Mouse (Mus musculus) MEL (cell line): ENCODE measurements around the gene Aurka. TPM values are rescaled to one million over a fixed set of nuclear protein-coding genes. Genes with fewer than 3 reads are reported as not detected.

Source experiments
- DNase-seq: peaks from one replicate; pipeline ENCODE4 v3.0.0; 2011; ENCODE audit warnings: low read depth, low spot score
- H3K27ac ChIP-seq: 2 replicates; pipeline ENCODE4 v1.5.1; 2012; ENCODE audit warnings: low read depth, mild to moderate bottlenecking, control low read depth, low read length, moderate library complexity; ENCODE audit not compliant: control insufficient read depth
- H3K27me3 ChIP-seq, 2 experiments: fragments of 150-350 bp in 1 of 2; sonication (generic) in 1 of 2; 2 replicates each; pipeline ENCODE4 v1.6.1; 2012; ENCODE audit warnings: low read length in 2 of 2, mild to moderate bottlenecking in 2 of 2, improper control_type of control experiment in 1 of 2, moderate library complexity in 1 of 2; ENCODE audit not compliant: insufficient read depth in 2 of 2, control insufficient read depth in 1 of 2
- H3K36me3 ChIP-seq, 2 experiments: 2 replicates each; pipeline ENCODE4 v1.6.1; 2012 to 2014; ENCODE audit warnings: low read length in 2 of 2, improper control_type of control experiment in 1 of 2, inconsistent platforms in 1 of 2, mild to moderate bottlenecking in 1 of 2; ENCODE audit not compliant: insufficient read depth in 2 of 2, control insufficient read depth in 1 of 2
- H3K4me1 ChIP-seq, 2 experiments: fragments of 150-350 bp in 1 of 2; sonication (generic) in 1 of 2; 2 replicates each; pipeline ENCODE4 v1.6.1; 2012; ENCODE audit warnings: low read length in 2 of 2, improper control_type of control experiment in 1 of 2, mild to moderate bottlenecking in 1 of 2; ENCODE audit not compliant: insufficient read depth in 2 of 2, control insufficient read depth in 1 of 2
- H3K4me3 ChIP-seq, 2 experiments: fragments of 150-350 bp in 1 of 2; sonication (generic) in 1 of 2; 2 replicates each; pipeline ENCODE4 v1.5.1; 2012; ENCODE audit warnings: low read depth in 2 of 2, low read length in 2 of 2, mild to moderate bottlenecking in 2 of 2, moderate library complexity in 2 of 2, control low read depth in 1 of 2, improper control_type of control experiment in 1 of 2; ENCODE audit not compliant: control insufficient read depth in 1 of 2, insufficient read depth in 1 of 2
- H3K79me2 ChIP-seq: 2 replicates; pipeline ENCODE4 v1.6.1; 2012; ENCODE audit warnings: mild to moderate bottlenecking, low read length, moderate library complexity; ENCODE audit not compliant: control insufficient read depth, poor library complexity, insufficient read depth
- H3K9ac ChIP-seq: 2 replicates; pipeline ENCODE4 v1.6.1; 2012; ENCODE audit warnings: low read depth, mild to moderate bottlenecking, control low read depth, low read length, moderate library complexity; ENCODE audit not compliant: control insufficient read depth, poor library complexity, severe bottlenecking
- H3K9me3 ChIP-seq: fragments of 150-350 bp; sonication (generic); replicated peaks from 2 replicates; pipeline ENCODE4 v1.6.1; 2012; ENCODE audit warnings: mild to moderate bottlenecking, low read length, improper control_type of control experiment, moderate library complexity; ENCODE audit not compliant: insufficient read depth
- BHLHE40 ChIP-seq: IDR thresholded peaks from 2 replicates; pipeline ENCODE4 v1.6.1; 2012; ENCODE audit warnings: low read depth, mild to moderate bottlenecking, inconsistent platforms, low read length, improper control_type of control experiment, borderline replicate concordance
- CHD2 ChIP-seq: IDR thresholded peaks from 2 replicates; pipeline ENCODE4 v1.6.1; 2011; ENCODE audit warnings: low read length, improper control_type of control experiment
- CTCF ChIP-seq, 3 experiments: IDR thresholded peaks in 2 of 3; conservative IDR thresholded peaks in 1 of 3; 2 replicates each; pipeline ENCODE4 v1.5.1; 2011 to 2012; ENCODE audit warnings: low read length in 3 of 3, low read depth in 2 of 3, mild to moderate bottlenecking in 2 of 3, improper control_type of control experiment in 1 of 3, inconsistent platforms in 1 of 3, mixed read lengths in 1 of 3, moderate library complexity in 1 of 3; ENCODE audit not compliant: control insufficient read depth in 1 of 3, insufficient read depth in 1 of 3, poor library complexity in 1 of 3, severe bottlenecking in 1 of 3
- EP300 ChIP-seq, 2 experiments: IDR thresholded peaks; 2 replicates each; pipeline ENCODE4 v1.6.1; 2011; ENCODE audit warnings: improper control_type of control experiment in 2 of 2, low read length in 2 of 2, low read depth in 1 of 2, mild to moderate bottlenecking in 1 of 2
- GABPA ChIP-seq: IDR thresholded peaks from 2 replicates; pipeline ENCODE4 v1.6.1; 2012; ENCODE audit warnings: low read depth, mild to moderate bottlenecking, inconsistent platforms, low read length, improper control_type of control experiment, moderate library complexity
- GATA1 ChIP-seq: IDR thresholded peaks from 2 replicates; pipeline ENCODE4 v1.6.1; 2011; ENCODE audit warnings: low read depth, low read length, improper control_type of control experiment
- HCFC1 ChIP-seq: IDR thresholded peaks from 2 replicates; pipeline ENCODE4 v1.6.1; 2012; ENCODE audit warnings: low read depth, mild to moderate bottlenecking, inconsistent platforms, low read length, improper control_type of control experiment, moderate library complexity
- MAFK ChIP-seq: IDR thresholded peaks from 2 replicates; pipeline ENCODE4 v1.6.1; 2011; ENCODE audit warnings: low read depth, mild to moderate bottlenecking, low read length, improper control_type of control experiment, borderline replicate concordance
- MAX ChIP-seq: IDR thresholded peaks from 2 replicates; pipeline ENCODE4 v1.6.1; 2011; ENCODE audit warnings: low read length, improper control_type of control experiment
- MAZ ChIP-seq: IDR thresholded peaks from 2 replicates; pipeline ENCODE4 v1.6.1; 2012; ENCODE audit warnings: low read depth, mild to moderate bottlenecking, inconsistent platforms, low read length, improper control_type of control experiment
- MXI1 ChIP-seq: IDR thresholded peaks from 2 replicates; pipeline ENCODE4 v1.6.1; 2011; ENCODE audit warnings: mild to moderate bottlenecking, low read depth, low read length, improper control_type of control experiment
- MYC ChIP-seq: IDR thresholded peaks from 2 replicates; pipeline ENCODE4 v1.6.1; 2011; ENCODE audit warnings: low read depth, mild to moderate bottlenecking, low read length, improper control_type of control experiment, moderate library complexity
- POLR2A ChIP-seq, 2 experiments: IDR thresholded peaks; 2 replicates each; pipeline ENCODE4 v1.6.1; 2011 to 2012; ENCODE audit warnings: low read length in 2 of 2, mild to moderate bottlenecking in 2 of 2, control low read depth in 1 of 2, improper control_type of control experiment in 1 of 2, low read depth in 1 of 2, moderate library complexity in 1 of 2; ENCODE audit not compliant: control insufficient read depth in 1 of 2, insufficient read depth in 1 of 2, poor library complexity in 1 of 2
- POLR2AphosphoS5 ChIP-seq: IDR thresholded peaks from 2 replicates; pipeline ENCODE4 v1.6.1; 2012; ENCODE audit warnings: low read depth, borderline replicate concordance, mild to moderate bottlenecking, inconsistent platforms, low read length, moderate library complexity, mixed read lengths
- RAD21 ChIP-seq: IDR thresholded peaks from 2 replicates; pipeline ENCODE4 v1.6.1; 2011; ENCODE audit warnings: mild to moderate bottlenecking, low read depth, low read length, improper control_type of control experiment
- RCOR1 ChIP-seq: IDR thresholded peaks from 2 replicates; pipeline ENCODE4 v1.6.1; 2012; ENCODE audit warnings: low read depth, mild to moderate bottlenecking, inconsistent platforms, low read length, improper control_type of control experiment
- SIN3A ChIP-seq: IDR thresholded peaks from 2 replicates; pipeline ENCODE4 v1.6.1; 2012; ENCODE audit warnings: low read length, improper control_type of control experiment, inconsistent platforms
- SMC3 ChIP-seq: IDR thresholded peaks from 2 replicates; pipeline ENCODE4 v1.6.1; 2011; ENCODE audit warnings: low read depth, low read length, improper control_type of control experiment
- TAL1 ChIP-seq: IDR thresholded peaks from 2 replicates; pipeline ENCODE4 v1.6.1; 2012; ENCODE audit warnings: mild to moderate bottlenecking, inconsistent platforms, low read length, moderate library complexity, mixed read lengths
- TCF12 ChIP-seq: IDR thresholded peaks from 2 replicates; pipeline ENCODE4 v1.6.1; 2014; ENCODE audit warnings: low read depth, mild to moderate bottlenecking, inconsistent platforms, low read length, improper control_type of control experiment, moderate library complexity
- USF2 ChIP-seq, 2 experiments: IDR thresholded peaks; 2 replicates each; pipeline ENCODE4 v1.6.1; 2011 to 2012; ENCODE audit warnings: improper control_type of control experiment in 2 of 2, low read length in 2 of 2, borderline replicate concordance in 1 of 2, inconsistent platforms in 1 of 2, low read depth in 1 of 2, mild to moderate bottlenecking in 1 of 2; ENCODE audit not compliant: insufficient read depth in 1 of 2
- polyA plus RNA-seq, 2 experiments: library from polyadenylated mRNA; stranded (reverse) in 1 of 2; unstranded in 1 of 2; fragments of >175 nt in 1 of 2; fragments of >200 nt in 1 of 2; gene quantifications; 2 replicates each; pipeline versions ENCODE4 v1.2.1 to v1.2.4; 2012; ENCODE audit warnings: low replicate concordance in 2 of 2, low read depth in 1 of 2; ENCODE audit not compliant: insufficient read length in 2 of 2, insufficient read depth in 1 of 2, missing spikeins in 1 of 2
- total RNA-seq: library from RNA; depleted of rRNA; stranded (reverse); fragments of 300-350 nt; gene quantifications from 2 replicates; pipeline ENCODE4 v1.2.3, GENCODE M21; 2012

The Aurka gene
- total and polyA plus RNA-seq, 3 experiments = 110 to 236 (median 150) TPM

GRCm38 (mm10) chr2:172384715-172385114 lies 14.4 kb upstream of the Aurka start:
- DNase-seq = no peak
- Histone ChIP-seq H3K4me3 (no peak overlapping the region), H3K4me1 (no peaks in the 10 kb centered on the region), H3K79me2 (no peaks in the 10 kb centered on the region), H3K9me3 (no peaks in the 10 kb centered on the region), H3K9ac (no peak overlapping the region), H3K27me3 (no peaks in the 10 kb centered on the region), H3K27ac (no peak overlapping the region), H3K36me3 (no peaks in the 10 kb centered on the region)
- TF ChIP-seq HCFC1 (no peak), POLR2AphosphoS5 (no peak), BHLHE40 (no peak), EP300 (IDR thresholded peaks at IDR 0.05; ENCODE audit: low read depth in 1 of 2, low read length in 2 of 2) (no peak), CHD2 (no peak)

DNA sequence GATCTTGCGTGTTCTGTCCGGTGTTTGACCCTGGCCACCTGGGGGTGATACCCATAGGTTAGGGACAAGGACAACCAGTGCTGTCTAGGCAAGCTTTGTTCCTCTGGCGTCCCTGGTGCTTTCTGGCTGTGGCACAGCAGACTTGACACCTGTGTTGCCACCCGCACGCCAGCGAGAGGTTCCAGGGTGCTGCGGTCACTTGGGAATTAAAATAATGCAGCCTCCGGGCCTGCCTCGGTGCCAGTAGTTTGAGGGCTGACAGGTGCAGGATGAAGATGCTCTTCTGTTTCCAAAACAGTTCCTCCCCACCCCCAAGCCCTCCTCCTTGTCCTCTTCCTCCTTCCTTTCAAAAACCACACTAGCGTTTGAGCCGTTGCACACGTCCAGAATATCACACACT lies 11.6 kb upstream of the Aurka start:
- no peak overlapping the region for H3K9ac ChIP-seq
- H3K79me2 ChIP-seq = no peaks in the 10 kb centered on the region; the same call in 1 of the 2 replicates
- no peaks in the 10 kb centered on the region for H3K9me3 ChIP-seq
- no peak for DNase-seq
- no peak overlapping the region for H3K27ac ChIP-seq
- no peaks in the 10 kb centered on the region for H3K4me1 ChIP-seq
- H3K27me3 ChIP-seq = no peaks in the 10 kb centered on the region
- H3K36me3 ChIP-seq = peaks cover 0 to 9% of the 10 kb centered on the region in 2 experiments; a peak in 2 of 4 replicates
- H3K4me3 ChIP-seq = no peak overlapping the region
- TF ChIP-seq TAL1 (no peak), MAFK (no peak), POLR2A (IDR thresholded peaks at IDR 0.05; ENCODE audit: control insufficient read depth in 1 of 2, insufficient read depth in 1 of 2, low read depth in 1 of 2, low read length in 2 of 2, poor library complexity in 1 of 2) (0 out of 4 replicates have a peak, but pooled peaks of 1 of the 2 experiments have one; percentile 6), MYC (no peak)
- TF ChIP-seq, all 39 proteins: peak for 1

DNA sequence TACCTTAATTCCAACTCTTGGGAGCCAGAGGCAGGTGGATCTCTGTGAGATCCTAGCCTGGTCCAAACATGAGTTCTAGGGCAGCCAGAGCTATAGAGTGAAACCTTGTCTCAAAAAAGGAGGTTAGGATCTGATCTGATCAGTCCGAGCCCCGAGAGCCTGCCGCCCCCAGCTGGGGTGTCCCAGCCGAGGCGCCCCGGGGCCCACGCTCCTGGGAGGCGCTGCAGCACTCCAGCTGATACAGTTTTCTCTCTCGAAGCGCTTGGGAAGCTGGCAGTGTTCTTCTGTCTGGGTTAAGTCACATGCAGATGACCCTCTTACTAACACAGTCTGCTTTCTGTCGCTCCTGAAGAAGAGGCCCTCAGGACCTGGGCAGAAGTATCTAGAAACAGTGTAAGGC lies 11.0 kb upstream of the Aurka start:
- no peak overlapping the region for H3K4me3 ChIP-seq
- H3K27me3 ChIP-seq = no peaks in the 10 kb centered on the region
- H3K9me3 ChIP-seq = no peaks in the 10 kb centered on the region
- no peak overlapping the region for H3K9ac ChIP-seq
- no peaks in the 10 kb centered on the region; the same call in 1 of the 2 replicates for H3K79me2 ChIP-seq
- H3K36me3 ChIP-seq = peaks cover 0 to 9% of the 10 kb centered on the region in 2 experiments; a peak in 2 of 4 replicates
- H3K4me1 ChIP-seq = no peaks in the 10 kb centered on the region
- no peak for TF ChIP-seq GATA1
- no peak for TF ChIP-seq RAD21
- TF ChIP-seq GABPA = no peak
- no peak for TF ChIP-seq CTCF (IDR thresholded peaks at IDR 0.05 in 2 of 3, conservative IDR thresholded peaks at IDR 0.05 in 1 of 3; ENCODE audit: control insufficient read depth in 1 of 3, insufficient read depth in 1 of 3, low read depth in 2 of 3, low read length in 3 of 3, poor library complexity in 1 of 3, severe bottlenecking in 1 of 3)
- no peak for TF ChIP-seq MXI1
- no peak for TF ChIP-seq MAZ
- TF ChIP-seq CHD2 = no peak
- no peak for TF ChIP-seq USF2 (IDR thresholded peaks at IDR 0.05; ENCODE audit: borderline replicate concordance in 1 of 2, insufficient read depth in 1 of 2, low read depth in 1 of 2, low read length in 2 of 2)
- TF ChIP-seq TCF12 = no peak
- no peak for TF ChIP-seq MAX
- TF ChIP-seq SIN3A = no peak
- TF ChIP-seq TAL1 = no peak
- TF ChIP-seq RCOR1 = no peak
- no peak for TF ChIP-seq SMC3
- H3K27ac ChIP-seq = no peak overlapping the region
- no peak for DNase-seq
